ENCODE assay signal across 29 mouse cellular contexts in genomic region chr7:137407428-137408058, GRCm38 (mm10). TPM values are rescaled to one million over a fixed set of nuclear protein-coding genes. Genes with fewer than 3 reads are reported as not detected.
DNase-seq lines count a peak whose midpoint lies in the region; TF ChIP-seq lines count a peak whose summit lies in the region.
"Had no signal": no experiment of that assay in that cellular context is flagged by ENCODE, and none has a peak within 500 bp of the region (broad histone marks: within the 10 kb centered on the region; RNA-seq: fewer than 3 reads in every experiment).

No protein-coding gene starts in this region.

- no peak overlapping the region for H3K9ac ChIP-seq in liver, adult 2 months (ENCODE audit: low read depth, low read length)
- H3K9ac ChIP-seq: embryonic facial prominence, embryonic 12.5 days; heart, embryonic 12.5 days; hindbrain, embryonic 13.5 days; limb, embryonic 12.5 days; liver, embryonic 13.5 days; midbrain, embryonic 13.5 days; neural tube, embryonic 13.5 days had no signal

- no peak for TF ChIP-seq POLR2A in liver, adult 2 months (IDR thresholded peaks at IDR 0.05; ENCODE audit: extremely low read depth, insufficient read depth, low read length)

- peaks cover 6% of the 10 kb centered on the region for H3K4me1 ChIP-seq in liver, adult 2 months (ENCODE audit: control insufficient read depth, insufficient read depth, low read length)

- peak; percentile 71 for DNase-seq in liver, adult 2 months (ENCODE audit: extremely low read depth, low read depth, low spot score)
- DNase-seq in liver (no peak), A20 (ENCODE audit: low read depth, low spot score) (peak; percentile 89)
- DNase-seq in B cell, adult 2 months, result peak; percentile 61 to 67
- peak; percentile 89 for DNase-seq in splenic B cell, adult 2 months (ENCODE audit: low read depth, low spot score)
- no peak for DNase-seq in layer of hippocampus, postnatal 14 days (ENCODE audit: low spot score in 2 of 2)
- DNase-seq: adrenal gland, postnatal 10 days; cerebellum, adult 9-10 months; embryo, embryonic 11 days; gastrocnemius, postnatal 25 days; heart, adult 18-20 months; heart, postnatal 4 days; kidney, adult 11 months; layer of hippocampus, adult 9-11 months; liver, embryonic 13.5 days; lung, adult 2 months; lung, postnatal 10 days; right cerebral cortex, postnatal 14 days; thymus, adult 2 months; thymus, postnatal 36 days had no signal

- TF ChIP-seq CTCF in liver, adult 2 months (IDR thresholded peaks at IDR 0.05; ENCODE audit: low read depth, low read length), result no peak

- H3K27me3 ChIP-seq in liver, adult 2 months (ENCODE audit: control insufficient read depth, insufficient read depth, low read length), result no peaks in the 10 kb centered on the region
- no peaks in the 10 kb centered on the region for H3K27me3 ChIP-seq in splenic B cell, adult 2 months (ENCODE audit: control insufficient read depth, insufficient read depth, low read length, poor library complexity, severe bottlenecking)
- H3K27me3 ChIP-seq: embryonic facial prominence, embryonic 12.5 days; heart, embryonic 12.5 days; hindbrain, embryonic 13.5 days; limb, embryonic 12.5 days; liver, embryonic 13.5 days; midbrain, embryonic 13.5 days; neural tube, embryonic 13.5 days; Patski had no signal

- H3K79me2 ChIP-seq in liver, adult 2 months (ENCODE audit: control insufficient read depth, insufficient read depth, low read length), result peaks cover 16% of the 10 kb centered on the region; the same call in 1 of the 2 replicates

- WGBS in liver, adult 2 months, result 98% methylated on average over 1 of the region's 1 CpGs

- no peak overlapping the region for H3K4me3 ChIP-seq in liver, adult 2 months (ENCODE audit: insufficient read depth, low read depth, low read length)
- H3K4me3 ChIP-seq: embryonic facial prominence, embryonic 12.5 days; heart, embryonic 12.5 days; hindbrain, embryonic 13.5 days; limb, embryonic 12.5 days; liver, embryonic 13.5 days; midbrain, embryonic 13.5 days; neural tube, embryonic 13.5 days had no signal

- no peak overlapping the region for H3K27ac ChIP-seq in liver, adult 2 months (replicated peaks; ENCODE audit: insufficient read depth, low read depth, low read length)
- H3K27ac ChIP-seq: embryonic facial prominence, embryonic 12.5 days; hindbrain, embryonic 13.5 days; kidney, postnatal 0 days; limb, embryonic 12.5 days; liver, embryonic 13.5 days; macrophage; midbrain, embryonic 13.5 days; neural tube, embryonic 13.5 days had no signal

- no peaks in the 10 kb centered on the region; the same call in 1 of the 2 replicates for H3K36me3 ChIP-seq in liver, adult 2 months (ENCODE audit: control insufficient read depth, insufficient read depth, low read length)
- H3K36me3 ChIP-seq in splenic B cell, adult 2 months (ENCODE audit: control insufficient read depth, insufficient read depth, low read length, poor library complexity, severe bottlenecking), result no peaks in the 10 kb centered on the region
- H3K36me3 ChIP-seq: embryonic facial prominence, embryonic 12.5 days; heart, embryonic 12.5 days; hindbrain, embryonic 13.5 days; limb, embryonic 12.5 days; liver, embryonic 13.5 days; midbrain, embryonic 13.5 days; neural tube, embryonic 13.5 days had no signal

RNA-seq across cellular contexts. Expression of gene 9430038I01Rik, which starts 3.0 kb away (rescaled TPM):
- 14.6 and 15.7 TPM in 2 replicates for total RNA-seq in liver, adult 2 months (2014; rRNA removed)
- polyA plus RNA-seq in liver, adult 2 months (2012; rRNA removed), result 9.8 and 13.3 TPM in 2 replicates
- total RNA-seq in layer of hippocampus, postnatal 14 days (2021), result 1 to 10 TPM; 4.8 to 5.3 TPM

RNA-seq across cellular contexts. Expression of gene Glrx3, which starts 29.9 kb away (rescaled TPM):
- 77.4 and 95.7 TPM in 2 replicates for total RNA-seq in liver, adult 2 months (2014; rRNA removed)
- polyA plus RNA-seq in liver, adult 2 months (2012; rRNA removed), result 52.5 and 75.5 TPM in 2 replicates
- total RNA-seq in layer of hippocampus, postnatal 14 days (2021), result 100 to 1,000 TPM; 127 to 132 TPM

Comparison
In these comparisons a context has a peak if more than half of its experiments do, and no peak if none do; other contexts are left out.
1. DNase-seq: peak in liver, adult 2 months (single experiment), A20 (single experiment), B cell, adult 2 months (2 of 2) and splenic B cell, adult 2 months (single experiment); none in liver (single experiment) and layer of hippocampus, postnatal 14 days (0 of 2).